Mouse (Mus musculus) heart, adult 2 months (tissue): ENCODE results near the gene Ttll11. TPM values are rescaled to one million over a fixed set of nuclear protein-coding genes. Genes with fewer than 3 reads are reported as not detected.
A peak's percentile ranks its signal among the peaks of the same experiment; 100 is the strongest.

Experiments
- DNase-seq, 2 experiments: peaks; one replicate each; pipeline ENCODE4 v3.0.0; 2021
- H3K27ac ChIP-seq: fragments of 200-600 bp; 2 replicates; pipeline ENCODE4 v1.8.1; 2022
- H3K27me3 ChIP-seq: fragments of 200-500 bp; 2 replicates; pipeline ENCODE4 v1.6.1; 2012; ENCODE audit warnings: mild to moderate bottlenecking, low read length, inconsistent platforms, mixed read lengths; ENCODE audit not compliant: control insufficient read depth, insufficient read depth
- H3K36me3 ChIP-seq: fragments of 200-500 bp; 2 replicates; pipeline ENCODE4 v1.6.1; 2012; ENCODE audit warnings: low read length, inconsistent platforms; ENCODE audit not compliant: control insufficient read depth, insufficient read depth
- H3K4me1 ChIP-seq: fragments of 200-500 bp; 2 replicates; pipeline ENCODE4 v1.6.1; 2011; ENCODE audit warnings: low read length; ENCODE audit not compliant: control insufficient read depth, insufficient read depth
- H3K4me3 ChIP-seq: fragments of 200-600 bp; 2 replicates; pipeline ENCODE4 v1.8.1; 2022
- H3K79me2 ChIP-seq: fragments of 200-500 bp; replicated peaks from 2 replicates; pipeline ENCODE4 v1.6.1; 2012; ENCODE audit warnings: mild to moderate bottlenecking, inconsistent platforms, low read length, moderate library complexity, mixed read lengths; ENCODE audit not compliant: control insufficient read depth, insufficient read depth
- H3K9ac ChIP-seq: fragments of 200-500 bp; 2 replicates; pipeline ENCODE4 v1.6.1; 2012; ENCODE audit warnings: low read depth, mild to moderate bottlenecking, control low read depth, inconsistent platforms, low read length, mixed read lengths
- CTCF ChIP-seq: fragments of 200-600 bp; IDR thresholded peaks from 2 replicates; pipeline ENCODE4 v1.8.1; 2022; ENCODE audit warnings: antibody characterized with exemption, mild to moderate bottlenecking, moderate library complexity
- EP300 ChIP-seq: fragments of 200-500 bp; IDR thresholded peaks from 2 replicates; pipeline ENCODE4 v1.6.1; 2011; ENCODE audit warnings: low read depth, low read length, control low read depth; ENCODE audit not compliant: insufficient read depth
- POLR2A ChIP-seq: fragments of 200-500 bp; IDR thresholded peaks from 2 replicates; pipeline ENCODE4 v1.6.1; 2011; ENCODE audit warnings: mild to moderate bottlenecking, low read depth, low read length, control low read depth; ENCODE audit not compliant: insufficient read depth
- WGBS: fragments of 180-500 bp; shearing (Covaris S2); methylation state at CpG from one replicate; pipeline ENCODE4 v1.1.7; 2018; 5-methylcytosine and 5-hydroxymethylcytosine counted together
- intact Hi-C: fragments of 180-260 bp; cut with DNase I; formaldehyde crosslinking; loops from one replicate; pipeline ENCODE4 v1.15.1; 2025
- polyA plus RNA-seq: library from polyadenylated mRNA; depleted of rRNA; stranded (reverse); fragments of >200 nt; gene quantifications from 2 replicates; pipeline ENCODE4 v1.2.3, GENCODE M21; 2012
- total RNA-seq, 2 experiments: library from RNA; stranded (reverse); gene quantifications; 2 replicates each; pipeline ENCODE4 v1.2.3; 2021

The Ttll11 gene
- total and polyA plus RNA-seq, 3 experiments = 1.2 to 2.2 (median 1.5) TPM

- H3K9ac ChIP-seq = no peak overlapping the region
- no peak overlapping the region for H3K4me3 ChIP-seq
- WGBS = 48% methylated on average over 17 of the region's 17 CpGs
- no peak overlapping the region for H3K27ac ChIP-seq
- H3K4me1 ChIP-seq = peaks cover 2% of the 10 kb centered on the region
- no peaks in the 10 kb centered on the region for H3K36me3 ChIP-seq
- no peaks in the 10 kb centered on the region for H3K79me2 ChIP-seq
- intact Hi-C loops = no loop called here
- H3K27me3 ChIP-seq = no peaks in the 10 kb centered on the region
- TF ChIP-seq POLR2A = no peak
- no peak for TF ChIP-seq EP300
- TF ChIP-seq CTCF = no peak
- DNase-seq = no peak
Measured at GRCm38 (mm10) chr2:35851420-35852163, 128.1 kb downstream of the Ttll11 start.

GRCm38 (mm10) chr2:35849632-35850230, 130.0 kb downstream of the Ttll11 start:
- H3K4me1 ChIP-seq = peaks cover 4% of the 10 kb centered on the region
- no peak overlapping the region for H3K27ac ChIP-seq
- no peak overlapping the region for H3K9ac ChIP-seq
- WGBS = 89% methylated on average over 10 of the region's 10 CpGs
- no peaks in the 10 kb centered on the region for H3K79me2 ChIP-seq
- no peak overlapping the region for H3K4me3 ChIP-seq
- H3K27me3 ChIP-seq = no peaks in the 10 kb centered on the region
- intact Hi-C loops = no loop called here
- no peak for TF ChIP-seq EP300
- TF ChIP-seq POLR2A = no peak
- no peak for TF ChIP-seq CTCF
- H3K36me3 ChIP-seq = no peaks in the 10 kb centered on the region
- no peak for DNase-seq

GRCm38 (mm10) chr2:35845611-35846504, 133.9 kb downstream of the Ttll11 start:
- peak; percentile 37 to 48 for DNase-seq
- intact Hi-C loops = no loop called here

GRCm38 (mm10) chr2:35843896-35844690, 135.6 kb downstream of the Ttll11 start:
- no peak overlapping the region for H3K27ac ChIP-seq
- H3K4me1 ChIP-seq = peaks cover 2% of the 10 kb centered on the region
- DNase-seq = no peak
- TF ChIP-seq EP300 (no peak), POLR2A (no peak), CTCF (no peak)
- 65% methylated on average over 13 of the region's 13 CpGs for WGBS
- H3K9ac ChIP-seq = no peak overlapping the region
- no peaks in the 10 kb centered on the region for H3K79me2 ChIP-seq
- no peaks in the 10 kb centered on the region for H3K27me3 ChIP-seq
- intact Hi-C loops = no loop called here
- H3K36me3 ChIP-seq = no peaks in the 10 kb centered on the region
- H3K4me3 ChIP-seq = no peak overlapping the region

More at GRCm38 (mm10) chr2:35845611-35846504, 133.9 kb downstream of the Ttll11 start:
- H3K9ac ChIP-seq = no peak overlapping the region
- no peaks in the 10 kb centered on the region for H3K36me3 ChIP-seq
- H3K27me3 ChIP-seq = no peaks in the 10 kb centered on the region
- no peak for TF ChIP-seq EP300
- no peak for TF ChIP-seq CTCF
- no peak for TF ChIP-seq POLR2A
- H3K4me1 ChIP-seq = peaks cover 2% of the 10 kb centered on the region
- 62% methylated on average over 11 of the region's 11 CpGs for WGBS
- H3K4me3 ChIP-seq = no peak overlapping the region
- H3K27ac ChIP-seq = no peak overlapping the region
- H3K79me2 ChIP-seq = no peaks in the 10 kb centered on the region

GRCm38 (mm10) chr2:35842780-35843474, 136.8 kb downstream of the Ttll11 start:
- intact Hi-C loops = no loop called here
- Histone ChIP-seq H3K36me3 (no peaks in the 10 kb centered on the region), H3K4me1 (peaks cover 2% of the 10 kb centered on the region), H3K79me2 (no peaks in the 10 kb centered on the region), H3K9ac (no peak overlapping the region), H3K27ac (no peak overlapping the region), H3K4me3 (no peak overlapping the region), H3K27me3 (no peaks in the 10 kb centered on the region)
- TF ChIP-seq POLR2A (no peak), EP300 (no peak), CTCF (no peak)
- 97% methylated on average over 16 of the region's 16 CpGs for WGBS
- no peak for DNase-seq
